Mouse (Mus musculus) megakaryocyte, embryonic 14.5 days (primary cell): ENCODE results near the gene Foxj2.

ENCODE experiments used
- FLI1 ChIP-seq: IDR thresholded peaks from 2 replicates; pipeline ENCODE4 v1.6.1; 2012; ENCODE audit warnings: low read length, inconsistent platforms, mixed read lengths
- GATA1 ChIP-seq: IDR thresholded peaks from 3 replicates; pipeline ENCODE4 v1.6.1; 2012; ENCODE audit warnings: mixed read lengths, low read length, inconsistent platforms, borderline replicate concordance

GRCm38 (mm10) chr6:122776040-122776439 lies 43.7 kb upstream of the Foxj2 start:
- TF ChIP-seq GATA1 (no peak), FLI1 (no peak)
